Mouse (Mus musculus) lung, postnatal 4 days (tissue): Measurements from ENCODE around the gene Carmil1.

Source experiments
- DNase-seq, 2 experiments: peaks; one replicate each; pipeline ENCODE4 v3.0.0; 2021

Carmil1 gene

DNA sequence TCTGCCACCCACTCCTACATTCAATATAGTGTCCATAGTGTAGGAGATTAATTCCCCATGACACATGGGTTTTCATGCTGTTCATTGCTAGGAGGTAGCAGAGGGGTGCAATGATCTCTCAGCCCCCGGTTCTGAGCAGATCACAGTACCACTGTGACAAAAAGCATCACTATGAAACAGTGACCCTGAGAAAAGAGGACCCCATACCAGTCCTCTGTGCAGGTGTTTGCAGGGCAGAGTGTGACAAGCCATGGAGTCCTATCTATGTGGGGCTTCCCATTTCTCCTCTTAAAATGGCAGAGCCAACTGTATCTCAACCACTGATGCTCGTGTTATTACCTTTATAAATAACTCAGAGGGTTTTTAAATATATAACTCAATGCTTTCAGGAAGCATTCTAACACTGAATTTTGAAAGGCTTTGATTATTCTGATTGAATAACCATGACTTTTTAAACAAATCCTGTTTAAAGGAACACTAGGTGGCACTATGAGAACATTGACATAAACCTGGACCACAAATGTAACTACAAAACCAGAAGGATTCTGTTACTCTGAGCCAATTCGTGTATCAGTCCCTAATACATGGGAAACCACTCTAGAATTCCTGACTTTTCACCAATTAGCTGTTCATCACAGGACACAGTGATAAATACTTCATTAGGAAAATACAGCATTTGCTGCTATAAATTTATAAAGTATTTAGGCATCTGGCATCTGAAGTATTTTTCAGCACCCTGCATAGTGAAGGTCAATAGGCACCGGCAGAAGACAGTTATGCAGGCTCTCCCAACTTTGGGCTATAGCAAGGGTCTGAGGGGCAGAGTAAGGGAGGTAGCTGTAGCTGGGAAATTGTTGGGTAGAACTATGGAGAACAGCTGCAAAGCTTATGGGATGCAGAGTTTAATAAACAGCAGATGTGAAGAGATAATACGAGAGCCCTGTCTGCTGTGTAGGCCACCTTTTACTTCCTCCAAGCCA, 253.1 kb downstream of the Carmil1 start:
- no peak for DNase-seq

DNA sequence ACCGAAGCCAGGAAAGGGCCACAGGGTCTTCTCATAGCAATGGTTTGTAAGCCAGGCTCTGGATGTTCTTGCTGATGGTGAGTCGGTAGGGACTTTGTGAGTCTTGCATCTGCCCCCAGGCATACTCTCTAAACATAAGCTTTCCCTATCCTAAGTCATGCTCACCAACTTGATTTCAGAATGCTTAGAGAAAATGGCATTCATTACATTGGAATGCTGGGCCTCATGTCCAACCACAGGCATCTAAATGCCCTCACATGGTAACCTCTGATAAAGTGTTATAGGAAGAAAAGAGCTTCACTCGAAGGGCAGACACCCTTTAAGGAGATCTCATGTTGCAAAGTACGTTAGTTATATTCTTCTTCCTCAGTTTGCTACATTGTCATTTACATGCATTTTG, 262.1 kb downstream of the Carmil1 start:
- DNase-seq: no peak

DNA sequence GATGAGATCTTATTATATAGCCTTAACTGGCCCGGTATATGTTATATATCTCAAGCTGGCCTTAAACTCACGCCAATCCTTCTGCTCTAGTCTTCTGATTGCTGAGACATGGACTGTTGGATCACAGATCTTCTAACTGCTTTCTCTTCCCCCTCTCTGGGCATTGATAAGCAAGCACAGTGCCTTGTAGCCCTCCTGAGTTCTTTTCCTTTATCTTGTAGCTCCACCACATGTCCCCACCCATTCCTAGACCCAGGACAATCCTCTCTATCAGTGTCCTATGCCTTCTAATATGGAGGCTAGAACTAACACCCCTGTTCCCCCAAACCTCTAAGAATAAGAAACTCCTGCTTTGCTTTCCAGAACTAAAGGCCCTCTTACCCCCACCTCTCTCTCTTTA, 275.1 kb downstream of the Carmil1 start:
- no peak for DNase-seq

DNA sequence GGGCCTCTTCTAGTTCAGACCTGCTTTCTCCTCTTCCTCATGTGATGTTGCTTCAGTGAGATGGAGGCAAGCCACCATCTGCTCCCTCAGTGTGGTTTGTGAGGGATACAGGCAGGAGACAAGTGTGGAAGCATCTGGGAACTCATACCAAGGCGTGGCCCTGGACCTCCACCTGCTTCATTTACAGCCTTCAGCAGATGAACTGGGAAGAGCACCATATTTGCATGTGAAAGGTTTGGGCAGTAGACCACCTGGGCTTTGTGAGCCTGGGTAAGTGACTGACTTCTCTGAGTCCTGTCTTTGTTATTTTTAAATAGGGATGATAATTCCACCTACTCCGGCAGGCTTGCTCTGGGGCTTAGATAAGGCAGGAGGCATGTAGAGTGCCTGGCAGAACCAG, 278.8 kb downstream of the Carmil1 start:
- no peak for DNase-seq

DNA sequence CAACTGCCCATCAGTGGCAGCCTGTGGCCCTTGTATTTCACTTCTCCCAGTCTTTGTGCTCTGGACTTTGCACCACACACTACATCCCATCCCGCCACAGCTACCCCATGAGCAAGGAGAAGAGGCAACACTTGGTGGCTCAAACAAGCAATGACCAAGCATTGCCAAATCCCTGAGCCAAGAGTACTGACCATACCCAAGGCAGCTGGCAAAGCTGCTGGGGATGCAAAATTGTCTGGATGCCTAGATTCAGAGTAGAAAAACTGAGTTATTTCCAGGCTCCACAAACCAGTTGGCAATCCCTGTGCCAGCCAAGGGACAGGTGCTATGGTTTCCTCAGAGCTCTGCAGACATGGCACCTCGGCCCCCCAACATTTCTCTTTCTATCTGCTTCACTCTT, 279.5 kb downstream of the Carmil1 start:
- DNase-seq: no peak

DNA sequence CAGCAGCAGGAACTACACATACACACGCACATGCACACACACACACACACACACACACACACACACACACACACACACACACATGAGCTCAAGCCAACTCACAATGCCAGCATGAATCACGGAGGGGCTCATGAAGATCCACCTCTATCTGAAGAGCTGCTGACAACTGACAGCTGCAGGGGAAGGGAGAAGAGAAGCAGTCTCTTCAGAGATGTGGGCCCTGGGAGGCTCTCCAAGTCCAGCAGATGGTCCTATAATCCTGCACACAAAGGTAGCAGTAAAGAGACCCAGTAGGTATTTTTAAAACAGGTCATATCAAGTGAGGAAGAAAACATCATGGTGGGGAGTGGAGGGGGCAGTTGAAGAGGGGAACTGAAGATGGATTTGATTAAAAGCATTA, 281.8 kb downstream of the Carmil1 start:
- DNase-seq: no peak

DNA sequence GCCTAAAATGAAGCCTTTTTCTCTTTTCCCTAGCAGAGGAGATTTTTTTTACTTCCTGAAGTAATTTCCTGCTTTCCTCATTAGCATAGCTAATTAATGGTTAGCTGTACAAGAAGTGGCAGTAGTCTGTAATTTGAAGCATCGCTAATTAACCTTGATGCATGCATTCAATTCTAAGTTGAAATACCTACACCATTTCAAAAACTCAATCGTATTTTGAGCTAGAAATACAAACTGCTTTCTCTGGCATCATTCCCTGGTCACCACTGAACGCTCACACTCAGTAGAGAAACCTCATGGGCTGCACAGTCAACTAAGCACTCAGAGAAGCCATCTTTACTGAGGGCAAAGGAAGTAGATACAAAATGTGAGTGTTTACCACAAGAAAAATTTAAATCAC, 285.8 kb downstream of the Carmil1 start:
- DNase-seq: no peak

DNA sequence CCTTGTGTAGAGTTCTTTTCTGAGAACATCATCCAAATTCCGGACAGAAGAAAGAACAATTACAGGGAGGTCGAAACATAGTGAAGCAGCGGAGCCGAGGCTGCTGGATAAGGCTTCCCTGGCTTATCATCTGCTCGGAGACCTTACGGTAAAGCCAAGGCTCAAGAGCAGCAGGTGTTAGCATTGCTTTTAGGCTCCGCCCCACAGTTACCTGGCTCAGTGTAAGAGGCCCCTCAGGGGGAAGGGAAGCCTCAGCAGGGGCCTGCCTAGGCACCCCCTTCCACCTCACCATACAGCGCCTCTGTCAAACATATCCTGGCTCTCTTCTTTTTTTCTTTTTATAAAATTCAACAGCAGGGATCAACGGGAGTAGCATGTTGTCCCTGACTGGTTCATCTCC, 286.6 kb downstream of the Carmil1 start:
- DNase-seq: no peak

DNA sequence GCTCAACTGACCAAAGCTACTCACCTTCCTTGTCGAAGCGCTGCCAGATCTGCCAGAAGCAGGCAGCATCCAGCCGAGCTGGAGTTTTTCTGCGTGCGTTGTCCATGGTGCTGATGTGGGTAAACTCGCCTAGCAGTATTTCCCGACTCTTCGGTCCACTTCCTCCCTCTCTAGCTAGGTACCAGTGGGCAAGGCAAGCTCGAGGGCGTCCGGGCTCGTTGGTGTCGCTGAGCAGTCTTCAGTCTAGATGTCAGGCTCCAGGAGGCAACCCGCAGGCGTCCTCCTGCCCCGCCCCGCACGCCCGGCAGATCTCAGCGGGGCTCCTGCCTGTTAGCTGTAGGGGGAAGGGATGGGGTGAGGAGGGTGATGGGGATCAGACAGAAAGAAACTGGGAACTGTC, 289.7 kb downstream of the Carmil1 start, which contains the start of gene Scgn:
Gene Scgn, minus strand, starts transcription at position 287 of the 400 bp plus-strand sequence.
- peak; percentile 57 to 75 for DNase-seq

DNA sequence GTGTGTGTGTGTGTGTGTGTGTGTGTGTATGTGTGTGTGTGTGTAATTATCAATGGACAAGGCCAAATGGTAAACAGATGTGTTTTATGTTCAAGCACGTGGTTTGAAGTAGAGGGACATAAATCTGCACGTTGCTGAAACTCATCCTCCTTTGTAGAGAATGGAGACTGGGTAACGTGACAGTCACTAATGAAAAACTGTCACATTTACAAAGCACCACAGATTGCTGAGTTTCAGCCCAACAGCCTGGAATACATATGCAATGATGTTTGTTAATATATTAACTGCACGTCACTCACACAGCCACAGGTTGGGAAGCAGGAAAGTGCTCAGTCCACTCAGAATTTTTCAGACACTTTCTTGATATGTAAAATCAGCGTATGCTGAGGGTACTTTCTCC, 290.1 kb downstream of the Carmil1 start:
- DNase-seq: no peak

DNA sequence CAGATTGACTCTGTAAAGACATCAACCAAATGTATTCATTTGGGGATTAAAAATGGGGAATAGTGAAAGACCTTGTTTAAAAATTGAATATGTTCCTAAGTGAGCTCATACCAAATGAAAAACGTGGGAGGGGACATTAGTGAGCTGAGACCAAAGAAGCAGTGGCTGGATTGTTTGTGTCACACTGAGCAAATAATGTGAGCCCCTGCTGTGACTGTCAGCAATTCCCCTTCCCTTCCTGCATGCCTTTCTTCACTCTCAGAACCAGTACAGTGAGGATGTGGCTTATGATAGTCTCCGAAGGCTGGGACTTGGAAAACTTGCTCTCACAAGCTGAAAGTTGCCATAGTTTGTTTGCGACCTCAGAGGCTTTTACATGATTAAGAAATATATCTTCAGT, 295.5 kb downstream of the Carmil1 start:
- no peak for DNase-seq

DNA sequence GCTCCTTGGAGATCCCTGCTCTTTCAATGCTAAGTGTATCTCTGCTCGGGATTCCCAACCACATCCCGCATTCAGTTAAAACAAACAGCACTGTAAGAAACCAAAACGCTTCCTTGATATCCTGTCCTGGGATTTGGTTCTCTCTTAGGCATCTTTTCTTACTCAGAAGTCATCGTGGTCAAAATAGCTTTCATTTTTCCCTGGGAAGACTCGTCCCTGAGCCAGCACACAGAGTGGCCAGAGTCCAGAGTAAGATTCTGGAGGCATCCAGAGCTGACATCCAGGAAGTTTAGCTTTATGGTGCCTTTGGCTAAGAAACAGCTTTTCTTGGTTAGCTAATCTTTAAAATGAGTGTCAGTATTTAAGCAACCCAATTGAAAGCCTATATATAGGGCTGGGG, 308.3 kb downstream of the Carmil1 start:
- DNase-seq: no peak

DNA sequence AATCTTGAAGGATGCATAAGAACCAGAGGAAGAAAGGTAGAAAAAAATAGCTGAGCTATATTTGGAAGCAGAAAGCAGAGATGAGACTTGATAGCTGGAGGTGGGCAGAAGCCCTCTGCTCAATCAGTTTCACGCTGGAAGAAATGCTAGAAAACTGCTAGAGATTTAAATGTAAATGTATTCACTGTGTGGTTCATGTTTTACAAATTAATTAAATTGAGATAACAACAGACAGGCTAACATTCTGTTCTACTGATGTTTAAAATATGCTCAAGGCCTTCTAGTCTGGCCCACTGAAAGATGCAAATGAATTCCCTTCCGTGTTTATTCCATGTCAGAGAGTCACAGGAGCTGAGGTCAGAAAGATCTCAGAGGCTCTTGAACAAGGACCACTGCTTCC, 308.7 kb downstream of the Carmil1 start:
- no peak for DNase-seq

DNA sequence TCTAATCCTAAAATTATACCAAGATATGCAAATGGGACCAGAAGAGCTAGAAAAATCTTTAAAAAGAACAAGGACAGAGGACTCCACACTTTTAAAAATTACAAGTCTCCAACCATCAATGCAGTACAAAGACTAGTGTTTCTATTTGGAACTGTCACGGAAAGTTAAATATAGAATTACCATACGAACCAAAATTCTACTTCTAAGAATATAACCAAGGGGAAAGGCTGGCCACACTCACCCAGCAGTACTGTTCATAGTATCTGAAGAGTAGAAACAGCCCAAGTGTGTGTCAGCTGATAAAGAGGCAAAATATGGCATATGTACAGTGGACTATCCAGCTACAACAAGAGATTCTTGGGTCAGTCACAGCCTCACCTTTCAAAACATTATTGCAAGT, 315.7 kb downstream of the Carmil1 start:
- DNase-seq: no peak
